Mouse (Mus musculus): ENCODE data around the gene Cdh1. TPM values are rescaled to one million over a fixed set of nuclear protein-coding genes. Genes with fewer than 3 reads are reported as not detected.

Cdh1 gene
- total RNA-seq (2012; rRNA removed) (0.13 TPM in 1 of 2 replicates, not detected in the other), total RNA-seq (2014; rRNA removed) (not detected in 2 replicates), polyA plus RNA-seq (2012; ENCODE audit: insufficient read length, low read depth) (not detected in 2 replicates)

DNA sequence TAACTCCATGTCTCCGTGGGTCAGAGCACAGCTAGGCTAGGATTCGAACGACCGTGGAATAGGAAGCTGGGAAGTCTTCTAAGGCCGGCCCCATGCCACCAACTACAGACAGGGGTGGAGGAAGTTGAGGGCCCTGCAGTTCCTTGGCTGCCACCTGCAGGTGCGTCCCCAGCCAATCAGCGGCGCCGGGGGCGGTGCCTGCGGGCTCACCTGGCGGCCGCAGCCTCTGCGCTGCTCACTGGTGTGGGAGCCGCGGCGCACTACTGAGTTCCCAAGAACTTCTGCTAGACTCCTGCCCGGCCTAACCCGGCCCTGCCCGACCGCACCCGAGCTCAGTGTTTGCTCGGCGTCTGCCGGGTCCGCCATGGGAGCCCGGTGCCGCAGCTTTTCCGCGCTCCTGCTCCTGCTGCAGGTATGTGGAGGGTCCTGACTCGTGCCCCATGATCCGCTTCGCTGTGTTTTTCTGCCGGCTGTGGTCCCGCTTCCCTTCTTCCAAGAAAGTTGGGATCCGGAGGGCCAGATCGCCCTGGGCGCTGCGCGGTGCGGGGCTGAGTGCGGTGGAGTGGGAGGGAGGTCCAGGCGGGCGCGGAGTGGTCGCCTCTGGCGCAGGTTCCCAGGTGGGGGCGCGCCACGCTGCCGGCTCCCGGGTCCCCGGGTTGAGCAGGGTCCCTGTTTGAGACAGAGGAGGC lies at the start of gene Cdh1:
Gene Cdh1, plus strand, starts transcription at position 221 of the 689 bp plus-strand sequence.
- TF ChIP-seq ZC3H11A (IDR thresholded peaks at IDR 0.05; ENCODE audit: low read depth, low read length), result no peak
- TF ChIP-seq CTCF (conservative IDR thresholded peaks at IDR 0.05 in 1 of 2, IDR thresholded peaks at IDR 0.05 in 1 of 2; ENCODE audit: low read depth in 2 of 2, low read length in 2 of 2), result no peak
- no peak for TF ChIP-seq NRF1 (IDR thresholded peaks at IDR 0.05; ENCODE audit: low read depth, low read length)
- TF ChIP-seq CHD2 (IDR thresholded peaks at IDR 0.05; ENCODE audit: low read length), result no peak
- no peak for TF ChIP-seq ZKSCAN1 (IDR thresholded peaks at IDR 0.05; ENCODE audit: borderline replicate concordance, low read depth, low read length)
- no peak for TF ChIP-seq SIN3A (IDR thresholded peaks at IDR 0.05; ENCODE audit: low read length)
- TF ChIP-seq MAFK (IDR thresholded peaks at IDR 0.05; ENCODE audit: insufficient replicate concordance, low read length), result no peak
- TF ChIP-seq MEF2A (IDR thresholded peaks at IDR 0.05; ENCODE audit: borderline replicate concordance, low read depth, low read length), result no peak
- no peak for TF ChIP-seq MAZ (IDR thresholded peaks at IDR 0.05; ENCODE audit: low read depth, low read length)
- no peak for TF ChIP-seq JUND (conservative IDR thresholded peaks at IDR 0.05; ENCODE audit: low read depth, low read length)
- TF ChIP-seq E2F4 (IDR thresholded peaks at IDR 0.05; ENCODE audit: insufficient replicate concordance, low read depth, low read length), result no peak
- Histone ChIP-seq H3K4me3 (replicated peaks in 1 of 3; ENCODE audit: low read depth in 2 of 3, low read length in 2 of 3, poor library complexity in 1 of 3) (no peak within 1 kb of the TSS), H3K4me2 (ENCODE audit: insufficient read depth, low read depth, poor library complexity, severe bottlenecking) (no peak within 1 kb of the TSS), H3K27ac (ENCODE audit: insufficient read depth, low read depth) (no peak within 1 kb of the TSS), H3K36me3 (replicated peaks in 1 of 2; ENCODE audit: control insufficient read depth in 1 of 2, insufficient read depth in 1 of 2, low read length in 1 of 2) (no peaks in the 10 kb centered on the region), H3K27me3 (replicated peaks) (no peaks in the 10 kb centered on the region), H3K79me2 (replicated peaks; ENCODE audit: control insufficient read depth, extremely low read depth, insufficient read depth, poor library complexity, severe bottlenecking) (no peaks in the 10 kb centered on the region), H3K4me1 (ENCODE audit: control insufficient read depth in 1 of 2, insufficient read depth in 2 of 2) (peaks cover 0 to 13% of the 10 kb centered on the region in 2 experiments; a peak in 2 of 4 replicates), H3K9ac (ENCODE audit: insufficient read depth, low read depth) (no peak within 1 kb of the TSS), H3K9me3 (replicated peaks; ENCODE audit: low read length) (peaks cover 9% of the 10 kb centered on the region)
- in situ Hi-C loops (cut with MboI; ENCODE audit: low pct_ligation_motif_present, low pct_unique_long_range_greater_than_20kb, low sequenced_read_pairs), result no loop called here
- no peak for DNase-seq (ENCODE audit: extremely low read depth)
- dilution Hi-C loops (cut with MboI; ENCODE audit: extremely low pct_ligation_motif_present, extremely low pct_unique_long_range_greater_than_20kb, low sequenced_read_pairs), result no loop called here

- Histone ChIP-seq H3K79me2 (replicated peaks; ENCODE audit: control insufficient read depth, extremely low read depth, insufficient read depth, poor library complexity, severe bottlenecking) (no peaks in the 10 kb centered on the region), H3K4me2 (ENCODE audit: insufficient read depth, low read depth, poor library complexity, severe bottlenecking) (no peak overlapping the region), H3K27me3 (replicated peaks) (no peaks in the 10 kb centered on the region), H3K4me3 (replicated peaks in 1 of 3; ENCODE audit: low read depth in 2 of 3, low read length in 2 of 3, poor library complexity in 1 of 3) (no peak overlapping the region), H3K9me3 (replicated peaks; ENCODE audit: low read length) (no peaks in the 10 kb centered on the region), H3K27ac (ENCODE audit: insufficient read depth, low read depth) (no peak overlapping the region), H3K9ac (ENCODE audit: insufficient read depth, low read depth) (no peak overlapping the region), H3K4me1 (ENCODE audit: control insufficient read depth in 1 of 2, insufficient read depth in 2 of 2) (no peaks in the 10 kb centered on the region), H3K36me3 (replicated peaks in 1 of 2; ENCODE audit: control insufficient read depth in 1 of 2, insufficient read depth in 1 of 2, low read length in 1 of 2) (no peaks in the 10 kb centered on the region)
- dilution Hi-C loops (cut with MboI; ENCODE audit: extremely low pct_ligation_motif_present, extremely low pct_unique_long_range_greater_than_20kb, low sequenced_read_pairs), result no loop called here
- TF ChIP-seq BHLHE40 (IDR thresholded peaks at IDR 0.05; ENCODE audit: low read depth, low read length) (no peak), KAT2A (IDR thresholded peaks at IDR 0.05; ENCODE audit: insufficient replicate concordance, low read length) (no peak), CTCF (conservative IDR thresholded peaks at IDR 0.05 in 1 of 2, IDR thresholded peaks at IDR 0.05 in 1 of 2; ENCODE audit: low read depth in 2 of 2, low read length in 2 of 2) (0 out of 4 replicates have a peak, but pooled peaks of 1 of the 2 experiments have one; percentile 16)
- in situ Hi-C loops (cut with MboI; ENCODE audit: low pct_ligation_motif_present, low pct_unique_long_range_greater_than_20kb, low sequenced_read_pairs), result no loop called here
- DNase-seq (ENCODE audit: extremely low read depth), result no peak
Measured at GRCm38 (mm10) chr8:106554011-106554410, 49.1 kb upstream of the Cdh1 start.
